ENCODE assay signal across 8 mouse cellular contexts in genomic region chrX:105927941-105928860, GRCm38 (mm10). TPM values are rescaled to one million over a fixed set of nuclear protein-coding genes. Genes with fewer than 3 reads are reported as not detected.
A peak's percentile ranks its signal among the peaks of the same experiment; 100 is the strongest.
DNase-seq lines count a peak whose midpoint lies in the region; ATAC-seq and TF ChIP-seq lines count a peak whose summit lies in the region.

No protein-coding gene starts in this region.

- DNase-seq in adrenal gland, adult 18-20 months (ENCODE audit: low spot score in 2 of 2): peak; percentile 9 to 34
- peak; percentile 68 for DNase-seq in embryonic facial prominence, embryonic 10.5 days (ENCODE audit: low spot score)
- peak; percentile 28 for DNase-seq in thymus, adult 2 months

- H3K9ac ChIP-seq in heart, embryonic 12.5 days: peak overlapping the region; percentile 93
- peak overlapping the region; percentile 91 for H3K9ac ChIP-seq in kidney, embryonic 16.5 days (replicated peaks; ENCODE audit: low read length)
- H3K9ac ChIP-seq in liver, embryonic 15.5 days: peak overlapping the region; percentile 72
- peak overlapping the region; percentile 87 for H3K9ac ChIP-seq in neural tube, embryonic 12.5 days

- no peaks in the 10 kb centered on the region for H3K27me3 ChIP-seq in C2C12 (ENCODE audit: control insufficient read depth, insufficient read depth, insufficient read length)
- H3K27me3 ChIP-seq in embryonic facial prominence, embryonic 10.5 days (replicated peaks; ENCODE audit: low read depth, poor library complexity, severe bottlenecking): no peaks in the 10 kb centered on the region; the same call in none of the 2 replicates
- no peaks in the 10 kb centered on the region for H3K27me3 ChIP-seq in heart, embryonic 12.5 days (replicated peaks)
- no peaks in the 10 kb centered on the region for H3K27me3 ChIP-seq in kidney, embryonic 16.5 days (ENCODE audit: insufficient read depth, low read length)
- no peaks in the 10 kb centered on the region for H3K27me3 ChIP-seq in liver, embryonic 15.5 days
- H3K27me3 ChIP-seq in neural tube, embryonic 12.5 days (replicated peaks): no peaks in the 10 kb centered on the region
- no peaks in the 10 kb centered on the region for H3K27me3 ChIP-seq in thymus, adult 2 months (ENCODE audit: control insufficient read depth, insufficient read depth, low read length)

- 15% methylated on average over 53 of the region's 69 CpGs for WGBS in embryonic facial prominence, embryonic 10.5 days
- WGBS in heart, embryonic 12.5 days: 15% methylated on average over 39 of the region's 69 CpGs
- WGBS in kidney, embryonic 16.5 days: 22% methylated on average over 53 of the region's 69 CpGs
- WGBS in liver, embryonic 15.5 days (ENCODE audit: insufficient replicate concordance): 13% methylated on average over 51 of the region's 69 CpGs
- WGBS in neural tube, embryonic 12.5 days: 28% methylated on average over 47 of the region's 69 CpGs
- WGBS in thymus, adult 2 months: 2% methylated on average over 49 of the region's 69 CpGs

- TF ChIP-seq CTCF in C2C12 (IDR thresholded peaks at IDR 0.05; ENCODE audit: control insufficient read depth, insufficient read depth, insufficient read length): no peak
- no peak for TF ChIP-seq CTCF in thymus, adult 2 months (IDR thresholded peaks at IDR 0.05; ENCODE audit: borderline replicate concordance, control insufficient read depth, extremely low read depth, insufficient read depth, low read length, poor library complexity)

- peak overlapping the region; percentile 97 for H3K27ac ChIP-seq in embryonic facial prominence, embryonic 10.5 days (replicated peaks)
- H3K27ac ChIP-seq in heart, embryonic 12.5 days (ENCODE audit: poor library complexity, severe bottlenecking): peak overlapping the region; percentile 92
- peak overlapping the region; percentile 93 for H3K27ac ChIP-seq in kidney, embryonic 16.5 days (ENCODE audit: low read length)
- H3K27ac ChIP-seq in liver, embryonic 15.5 days (replicated peaks): peak overlapping the region; percentile 78
- peak overlapping the region; percentile 82 for H3K27ac ChIP-seq in neural tube, embryonic 12.5 days
- peak overlapping the region; percentile 94 for H3K27ac ChIP-seq in thymus, adult 2 months (ENCODE audit: control insufficient read depth, insufficient read depth, low read length)

- H3K36me3 ChIP-seq in C2C12 (ENCODE audit: control insufficient read depth, insufficient read depth): peaks cover 3% of the 10 kb centered on the region
- peaks cover 33% of the 10 kb centered on the region for H3K36me3 ChIP-seq in embryonic facial prominence, embryonic 10.5 days (replicated peaks)
- H3K36me3 ChIP-seq in heart, embryonic 12.5 days: 0 out of 2 replicates have a peak, but pooled peaks cover 4% of the 10 kb centered on the region
- no peaks in the 10 kb centered on the region for H3K36me3 ChIP-seq in kidney, embryonic 16.5 days (ENCODE audit: insufficient read depth, low read length)
- H3K36me3 ChIP-seq in liver, embryonic 15.5 days (replicated peaks): no peaks in the 10 kb centered on the region
- no peaks in the 10 kb centered on the region for H3K36me3 ChIP-seq in neural tube, embryonic 12.5 days
- no peaks in the 10 kb centered on the region for H3K36me3 ChIP-seq in thymus, adult 2 months (ENCODE audit: control insufficient read depth, insufficient read depth, low read length)

- H3K79me2 ChIP-seq in C2C12 (ENCODE audit: control insufficient read depth, insufficient read depth): peaks cover 60% of the 10 kb centered on the region

- no peak for TF ChIP-seq POLR2A in thymus, adult 2 months (IDR thresholded peaks at IDR 0.05; ENCODE audit: control insufficient read depth, extremely low read depth, insufficient read depth, low read length, poor library complexity)

- H3K4me3 ChIP-seq in C2C12 (ENCODE audit: insufficient read depth, poor library complexity, severe bottlenecking): peak overlapping the region; percentile 66
- peak overlapping the region; percentile 72 for H3K4me3 ChIP-seq in embryonic facial prominence, embryonic 10.5 days
- H3K4me3 ChIP-seq in heart, embryonic 12.5 days: peak overlapping the region; percentile 81
- peak overlapping the region; percentile 71 for H3K4me3 ChIP-seq in kidney, embryonic 16.5 days (ENCODE audit: low read length)
- H3K4me3 ChIP-seq in liver, embryonic 15.5 days (replicated peaks): peak overlapping the region; percentile 74
- H3K4me3 ChIP-seq in neural tube, embryonic 12.5 days: peak overlapping the region; percentile 59
- peak overlapping the region; percentile 100 for H3K4me3 ChIP-seq in thymus, adult 2 months (ENCODE audit: control insufficient read depth, insufficient read depth, low read length)

- ATAC-seq in heart, embryonic 12.5 days (ENCODE audit: insufficient number of reproducible peaks, low FRiP score): peak; percentile 63
- peak; percentile 77 for ATAC-seq in kidney, embryonic 16.5 days (ENCODE audit: low FRiP score, low TSS enrichment)
- peak; percentile 36 for ATAC-seq in liver, embryonic 15.5 days (ENCODE audit: insufficient read depth)
- ATAC-seq in neural tube, embryonic 12.5 days (ENCODE audit: low FRiP score, low read depth): peak; percentile 76

- peak overlapping the region; percentile 84 for H3ac ChIP-seq in C2C12 (ENCODE audit: control insufficient read depth, insufficient read length, low read depth)

- 0 out of 2 replicates have a peak, but pooled peaks cover 4% of the 10 kb centered on the region for H3K4me1 ChIP-seq in embryonic facial prominence, embryonic 10.5 days
- H3K4me1 ChIP-seq in heart, embryonic 12.5 days (replicated peaks): peaks cover 8% of the 10 kb centered on the region; the same call in 1 of the 2 replicates
- peaks cover 8% of the 10 kb centered on the region; the same call in 1 of the 2 replicates for H3K4me1 ChIP-seq in kidney, embryonic 16.5 days (ENCODE audit: insufficient read depth, low read length)
- H3K4me1 ChIP-seq in liver, embryonic 15.5 days (replicated peaks): peaks cover 23% of the 10 kb centered on the region
- peaks cover 2% of the 10 kb centered on the region; the same call in 1 of the 2 replicates for H3K4me1 ChIP-seq in neural tube, embryonic 12.5 days
- peaks cover 10% of the 10 kb centered on the region for H3K4me1 ChIP-seq in thymus, adult 2 months (replicated peaks; ENCODE audit: control insufficient read depth, insufficient read depth, low read length)

- H3K9me3 ChIP-seq in embryonic facial prominence, embryonic 10.5 days: peaks cover 7% of the 10 kb centered on the region; the same call in 1 of the 2 replicates
- H3K9me3 ChIP-seq in heart, embryonic 12.5 days (replicated peaks): 0 out of 2 replicates have a peak, but pooled peaks cover 3% of the 10 kb centered on the region
- peaks cover 3% of the 10 kb centered on the region; the same call in 1 of the 2 replicates for H3K9me3 ChIP-seq in kidney, embryonic 16.5 days (ENCODE audit: low read length)
- H3K9me3 ChIP-seq in liver, embryonic 15.5 days (replicated peaks): no peaks in the 10 kb centered on the region
- H3K9me3 ChIP-seq in neural tube, embryonic 12.5 days: no peaks in the 10 kb centered on the region

- peak overlapping the region; percentile 67 for H3K4me2 ChIP-seq in heart, embryonic 12.5 days
- peak overlapping the region; percentile 57 for H3K4me2 ChIP-seq in kidney, embryonic 16.5 days (replicated peaks; ENCODE audit: low read depth, low read length)
- H3K4me2 ChIP-seq in liver, embryonic 15.5 days: peak overlapping the region; percentile 72
- peak overlapping the region; percentile 58 for H3K4me2 ChIP-seq in neural tube, embryonic 12.5 days (replicated peaks)

- H3K79me3 ChIP-seq in C2C12 (ENCODE audit: low read depth): peaks cover 48% of the 10 kb centered on the region

TF ChIP-seq in C2C12, 6 proteins besides CTCF, POLR2A, EP300 and RAD21:
- TF ChIP-seq USF1 (IDR thresholded peaks at IDR 0.05; ENCODE audit: low read depth) (no peak), CEBPB (IDR thresholded peaks at IDR 0.05; ENCODE audit: low read depth) (no peak), MYOD1 (IDR thresholded peaks at IDR 0.05; ENCODE audit: control insufficient read depth, insufficient read length, low read depth) (no peak), MYOG (IDR thresholded peaks at IDR 0.05; ENCODE audit: control insufficient read depth, extremely low read depth, insufficient read length) (no peak), FOSL1 (IDR thresholded peaks at IDR 0.05; ENCODE audit: insufficient read depth, low read length, poor library complexity, severe bottlenecking) (no peak), MAX (IDR thresholded peaks at IDR 0.05) (no peak)
TF ChIP-seq in C2C12: peak in this region for 0.

RNA-seq across cellular contexts. Expression of gene Atrx, which starts 1.0 kb away (rescaled TPM):
- 7.9 TPM for polyA plus RNA-seq in C2C12 (2012; fragmentation: generic; extraction: Trizol)
- 10 to 100 TPM; 78.5 to 99.6 TPM for total RNA-seq in adrenal gland, adult 18-20 months (2021)
- 181 and 194 TPM in 2 replicates for polyA plus RNA-seq in embryonic facial prominence, embryonic 10.5 days (2016; fragmentation: Nextera tagmentation; extraction: Ambion mirVana)
- polyA plus RNA-seq in heart, embryonic 12.5 days (2016; fragmentation: Nextera tagmentation; extraction: Ambion mirVana): 136 and 147 TPM in 2 replicates
- polyA plus RNA-seq in kidney, embryonic 16.5 days (2015; fragmentation: Nextera tagmentation; extraction: Ambion mirVana): 174 and 197 TPM in 2 replicates
- polyA plus RNA-seq in liver, embryonic 15.5 days (2015; fragmentation: Nextera tagmentation; extraction: Ambion mirVana): 37.4 and 39.3 TPM in 2 replicates
- polyA plus RNA-seq in neural tube, embryonic 12.5 days (2016; fragmentation: Nextera tagmentation; extraction: Ambion mirVana): 203 and 219 TPM in 2 replicates
- 104 and 131 TPM in 2 replicates for polyA plus RNA-seq in thymus, adult 2 months (2012; rRNA removed)

Comparison
In these comparisons a context has a peak if more than half of its experiments do, and no peak if none do; other contexts are left out.
1. Peak in every context shown above with its lines: DNase-seq, ATAC-seq, H3K4me3 ChIP-seq and H3K27ac ChIP-seq.